Comparison of ENCODE assay signal across 25 mouse cellular contexts in the genomic region with DNA sequence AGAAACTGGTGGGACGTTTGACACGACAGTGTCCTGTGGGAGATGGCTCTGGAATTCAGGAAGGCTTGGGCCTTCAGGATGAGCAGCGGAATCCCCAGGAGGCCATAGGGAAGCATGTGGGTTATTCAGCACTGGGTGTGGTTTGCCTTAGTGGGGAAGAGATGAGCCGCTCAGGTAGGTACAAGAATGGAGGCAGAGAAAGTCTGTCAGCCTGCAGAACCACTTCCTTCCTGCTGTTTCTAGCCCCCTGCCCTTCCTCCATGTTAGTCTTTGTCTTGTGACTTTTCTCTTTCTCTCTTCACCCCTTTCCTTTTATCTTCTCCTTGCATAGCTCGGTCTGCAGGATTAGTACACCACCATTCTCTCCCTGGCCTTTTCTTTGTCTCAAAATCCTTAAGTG. TPM values are rescaled to one million over a fixed set of nuclear protein-coding genes. Genes with fewer than 3 reads are reported as not detected.
DNase-seq lines count a peak whose midpoint lies in the region; ATAC-seq lines count a peak whose summit lies in the region.
"Had no signal": no experiment of that assay in that cellular context is flagged by ENCODE, and none has a peak within 500 bp of the region (broad histone marks: within the 10 kb centered on the region; RNA-seq: fewer than 3 reads in every experiment).

No protein-coding gene starts in this region.

- no peak overlapping the region for H3K9ac ChIP-seq in heart, embryonic 16.5 days (ENCODE audit: low read length)
- H3K9ac ChIP-seq: embryonic facial prominence, embryonic 15.5 days; forebrain, embryonic 15.5 days; heart, embryonic 12.5 days; hindbrain, embryonic 14.5 days; intestine, embryonic 15.5 days; liver, postnatal 0 days; neural tube, embryonic 12.5 days had no signal

- intact Hi-C loops in heart, postnatal 36 days (cut with DNase I): no loop called here

- peaks cover 46% of the 10 kb centered on the region for H3K36me3 ChIP-seq in heart, embryonic 16.5 days (ENCODE audit: control insufficient read depth, insufficient read depth)

- H3K27ac ChIP-seq in heart, embryonic 16.5 days (ENCODE audit: low read length): peak overlapping the region; percentile 21; the same call in 1 of the 2 replicates
- H3K27ac ChIP-seq: embryonic facial prominence, embryonic 15.5 days; forebrain, embryonic 15.5 days; hindbrain, embryonic 14.5 days; intestine, embryonic 15.5 days; limb, embryonic 10.5 days; neural tube, embryonic 12.5 days had no signal

- H3K4me2 ChIP-seq in heart, embryonic 16.5 days (ENCODE audit: low read depth, low read length): no peak overlapping the region
- H3K4me2 ChIP-seq: embryonic facial prominence, embryonic 15.5 days; forebrain, embryonic 15.5 days; heart, embryonic 12.5 days; hindbrain, embryonic 14.5 days; intestine, embryonic 15.5 days; neural tube, embryonic 12.5 days had no signal

- no peak overlapping the region for H3K4me3 ChIP-seq in heart, embryonic 16.5 days (ENCODE audit: low read length)
- H3K4me3 ChIP-seq: embryonic facial prominence, embryonic 15.5 days; forebrain, embryonic 15.5 days; heart, embryonic 12.5 days; intestine, embryonic 15.5 days; limb, embryonic 10.5 days; neural tube, embryonic 12.5 days had no signal

- no peaks in the 10 kb centered on the region for H3K9me3 ChIP-seq in heart, embryonic 16.5 days (replicated peaks; ENCODE audit: control insufficient read depth, low read length)
- H3K9me3 ChIP-seq: embryonic facial prominence, embryonic 15.5 days; forebrain, embryonic 15.5 days; heart, embryonic 12.5 days; intestine, embryonic 15.5 days; limb, embryonic 10.5 days; neural tube, embryonic 12.5 days had no signal

- ATAC-seq in heart, embryonic 16.5 days (replicated peaks; ENCODE audit: extremely low read depth, insufficient read depth, low FRiP score): no peak
- ATAC-seq: forebrain, embryonic 15.5 days; intestine, embryonic 15.5 days; liver, postnatal 0 days; lung, postnatal 0 days had no signal

- H3K27me3 ChIP-seq in heart, embryonic 16.5 days (ENCODE audit: control insufficient read depth, insufficient read depth, low read length): no peaks in the 10 kb centered on the region
- H3K27me3 ChIP-seq: embryonic facial prominence, embryonic 15.5 days; forebrain, embryonic 15.5 days; heart, embryonic 12.5 days; intestine, embryonic 15.5 days; neural tube, embryonic 12.5 days had no signal

- WGBS in heart, embryonic 16.5 days: 70% methylated on average over 5 of the region's 5 CpGs

- H3K4me1 ChIP-seq in heart, embryonic 16.5 days (ENCODE audit: control insufficient read depth, insufficient read depth, low read length): peaks cover 23% of the 10 kb centered on the region

- DNase-seq in heart, postnatal 36 days: no peak
- peak; percentile 44 for DNase-seq in T-cell, adult 2 months (ENCODE audit: low spot score)
- DNase-seq in thymus, adult 18-20 months: peak; percentile 16 to 46
- DNase-seq in thymus, postnatal 36 days: peak; percentile 51 to 53
- DNase-seq in frontal cortex, postnatal 10 days (ENCODE audit: low spot score in 2 of 2): no peak
- DNase-seq in frontal cortex, postnatal 14 days (ENCODE audit: low spot score in 2 of 2): no peak
- DNase-seq in yolk sac, embryonic 10.5 days (ENCODE audit: low spot score): no peak
- DNase-seq: cerebellum, adult 9-10 months; gastrocnemius, postnatal 25 days; heart, adult 18-20 months; kidney, adult 8-10 months; kidney, postnatal 10 days; liver, postnatal 0 days; midbrain, embryonic 14.5 days; right cerebral cortex, postnatal 25 days; spleen, adult 18-20 months had no signal

RNA-seq across cellular contexts. Expression of a gene that starts 6.3 kb away (rescaled TPM):
- 98.6 and 105 TPM in 2 replicates for polyA plus RNA-seq in heart, embryonic 16.5 days (2015; fragmentation: Nextera tagmentation; extraction: Ambion mirVana)
- total RNA-seq in heart, postnatal 36 days (2021): 10 to 100 TPM; 77.5 to 87.7 TPM

RNA-seq across cellular contexts. Expression of a gene that starts 27.8 kb away (rescaled TPM):
- polyA plus RNA-seq in heart, embryonic 16.5 days (2015; fragmentation: Nextera tagmentation; extraction: Ambion mirVana): 0.15 and 0.26 TPM in 2 replicates
- total RNA-seq in heart, postnatal 36 days (2021): not detected
- total RNA-seq: heart, adult 18-20 months had no signal

RNA-seq across cellular contexts. Expression of a gene that starts 27.8 kb away (rescaled TPM):
- 0.68 and 0.99 TPM in 2 replicates for polyA plus RNA-seq in heart, embryonic 16.5 days (2015; fragmentation: Nextera tagmentation; extraction: Ambion mirVana)
- total RNA-seq in heart, postnatal 36 days (2021): under 1 TPM in 1 of 2 experiments, not detected in 1; 0.08 TPM
- total RNA-seq: gastrocnemius, postnatal 25 days had no signal

Comparison
In these comparisons a context has a peak if more than half of its experiments do, and no peak if none do; other contexts are left out.
1. DNase-seq: peak in T-cell, adult 2 months (single experiment), thymus, adult 18-20 months (2 of 2) and thymus, postnatal 36 days (2 of 2); none in heart, postnatal 36 days (0 of 2), frontal cortex, postnatal 10 days (0 of 2), frontal cortex, postnatal 14 days (0 of 2) and yolk sac, embryonic 10.5 days (single experiment).